In the genomic region with DNA sequence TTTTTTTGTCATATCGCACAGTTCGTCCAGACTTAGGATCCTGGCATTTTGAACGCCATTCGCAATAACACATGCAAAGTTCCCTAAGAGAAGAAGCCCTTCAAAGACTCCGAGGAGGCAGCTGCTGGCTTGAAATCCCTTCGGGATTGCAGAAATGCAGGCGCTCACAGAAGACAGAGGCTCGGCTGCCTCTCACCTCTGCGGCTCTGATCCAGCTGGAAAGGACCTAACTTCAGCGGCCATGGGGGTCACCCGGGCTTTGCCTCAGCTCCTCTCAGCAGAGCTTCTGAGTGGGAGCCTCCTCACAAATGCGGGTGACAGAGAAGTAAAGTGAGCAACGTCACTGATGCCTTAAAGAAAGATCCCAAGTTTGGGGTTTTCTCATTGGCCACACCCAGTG, we compare ENCODE assay signal across 25 mouse cellular contexts.
A peak's percentile ranks its signal among the peaks of the same experiment; 100 is the strongest.
DNase-seq lines count a peak whose midpoint lies in the region; ATAC-seq and TF ChIP-seq lines count a peak whose summit lies in the region.
"Had no signal": no experiment of that assay in that cellular context is flagged by ENCODE, and none has a peak within 500 bp of the region (broad histone marks: within the 10 kb centered on the region; RNA-seq: fewer than 3 reads in every experiment).

No protein-coding gene starts in this region.

- H3K36me3 ChIP-seq in heart, embryonic 10.5 days = no peaks in the 10 kb centered on the region
- H3K36me3 ChIP-seq in heart, adult 2 months (ENCODE audit: control insufficient read depth, insufficient read depth, low read length) = no peaks in the 10 kb centered on the region; the same call in 1 of the 2 replicates
- no peaks in the 10 kb centered on the region for H3K36me3 ChIP-seq in liver, embryonic 14.5 days (replicated peaks; ENCODE audit: control insufficient read depth, insufficient read depth, low read depth)
- H3K36me3 ChIP-seq: forebrain, embryonic 10.5 days; G1E; heart, embryonic 13.5 days had no signal

- peaks cover 27% of the 10 kb centered on the region for H3K4me1 ChIP-seq in heart, embryonic 10.5 days
- peaks cover 4% of the 10 kb centered on the region for H3K4me1 ChIP-seq in heart, adult 2 months (ENCODE audit: control insufficient read depth, insufficient read depth, low read length)
- peaks cover 52 to 54% of the 10 kb centered on the region in 2 experiments for H3K4me1 ChIP-seq in liver, embryonic 14.5 days (replicated peaks; ENCODE audit: control insufficient read depth in 2 of 2, insufficient read depth in 2 of 2, low read length in 1 of 2)
- H3K4me1 ChIP-seq: forebrain, embryonic 13.5 days had no signal

- 67% methylated on average over 13 of the region's 13 CpGs for WGBS in heart, embryonic 10.5 days
- WGBS in heart, adult 2 months = 76% methylated on average over 13 of the region's 13 CpGs
- 71% methylated on average over 13 of the region's 13 CpGs for WGBS in liver, embryonic 14.5 days (ENCODE audit: insufficient replicate concordance)

- H3K4me3 ChIP-seq in heart, embryonic 10.5 days = no peak overlapping the region
- H3K4me3 ChIP-seq in heart, adult 2 months = no peak overlapping the region
- H3K4me3 ChIP-seq in liver, embryonic 14.5 days (ENCODE audit: insufficient read depth in 1 of 2, low read depth in 2 of 2, low read length in 2 of 2) = no peak overlapping the region
- H3K4me3 ChIP-seq: forebrain, embryonic 10.5 days; forebrain, embryonic 13.5 days; heart, embryonic 13.5 days had no signal

- H3K79me2 ChIP-seq in heart, adult 2 months (replicated peaks; ENCODE audit: control insufficient read depth, insufficient read depth, low read length) = no peaks in the 10 kb centered on the region

- H3K9ac ChIP-seq in heart, adult 2 months (ENCODE audit: low read depth, low read length) = no peak overlapping the region
- peak overlapping the region; percentile 41; the same call in 1 of the 2 replicates for H3K9ac ChIP-seq in liver, embryonic 14.5 days (replicated peaks)
- H3K9ac ChIP-seq: forebrain, embryonic 13.5 days; heart, embryonic 13.5 days; hindbrain, embryonic 14.5 days had no signal

- DNase-seq in cerebellum, postnatal 10 days = peak; percentile 59 to 60
- no peak for DNase-seq in cerebellum, adult 11 months
- no peak for DNase-seq in heart, embryonic 10.5 days (ENCODE audit: low spot score)
- no peak for DNase-seq in heart, adult 2 months
- no peak for DNase-seq in liver, embryonic 14.5 days (ENCODE audit: low read depth in 3 of 3, low spot score in 3 of 3)
- no peak for DNase-seq in liver
- no peak for DNase-seq in gastrocnemius, postnatal 25 days
- DNase-seq: adrenal gland, postnatal 10 days; B cell, adult 2 months; cerebellum, adult 2 months; cerebellum, postnatal 36 days; gastrocnemius, postnatal 10 days; heart, adult 11 months; heart, postnatal 14 days; heart, postnatal 4 days had no signal

- intact Hi-C loops in heart, adult 2 months (cut with DNase I) = no loop called here

- no peaks in the 10 kb centered on the region for H3K9me3 ChIP-seq in heart, embryonic 10.5 days
- no peaks in the 10 kb centered on the region for H3K9me3 ChIP-seq in liver, embryonic 14.5 days (ENCODE audit: control insufficient read depth, low read length)
- H3K9me3 ChIP-seq: forebrain, embryonic 10.5 days; forebrain, embryonic 13.5 days; G1E had no signal

- no peak for ATAC-seq in liver, embryonic 14.5 days (ENCODE audit: insufficient read depth)
- ATAC-seq: forebrain, embryonic 13.5 days; forebrain, embryonic 16.5 days; hindbrain, postnatal 0 days; inflammation-experienced regulatory T-cells, adult 6 months; Patski had no signal

- TF ChIP-seq POLR2A in heart, adult 2 months (IDR thresholded peaks at IDR 0.05; ENCODE audit: insufficient read depth, low read depth, low read length) = no peak

- no peak for TF ChIP-seq CTCF in heart, adult 2 months (IDR thresholded peaks at IDR 0.05)
- no peak for TF ChIP-seq CTCF in liver, embryonic 14.5 days (IDR thresholded peaks at IDR 0.05; ENCODE audit: low read depth)

- no peak for TF ChIP-seq EP300 in heart, adult 2 months (IDR thresholded peaks at IDR 0.05; ENCODE audit: insufficient read depth, low read depth, low read length)
- TF ChIP-seq EP300 in liver, embryonic 14.5 days (IDR thresholded peaks at IDR 0.05; ENCODE audit: low read depth) = no peak

- peak overlapping the region; percentile 53; the same call in 1 of the 2 replicates for H3K27ac ChIP-seq in heart, embryonic 10.5 days
- no peak overlapping the region for H3K27ac ChIP-seq in heart, adult 2 months
- H3K27ac ChIP-seq in liver, embryonic 14.5 days = peak overlapping the region; percentile 67
- H3K27ac ChIP-seq: forebrain, embryonic 10.5 days; forebrain, embryonic 13.5 days; heart, embryonic 13.5 days; hindbrain, embryonic 14.5 days; hindbrain, postnatal 0 days had no signal

- H3K4me2 ChIP-seq in liver, embryonic 14.5 days (ENCODE audit: low read depth) = peak overlapping the region; percentile 34
- H3K4me2 ChIP-seq: forebrain, embryonic 13.5 days; heart, embryonic 13.5 days; hindbrain, embryonic 14.5 days had no signal

- no peaks in the 10 kb centered on the region for H3K27me3 ChIP-seq in heart, embryonic 10.5 days (ENCODE audit: insufficient read depth, poor library complexity, severe bottlenecking)
- H3K27me3 ChIP-seq in heart, adult 2 months (ENCODE audit: control insufficient read depth, insufficient read depth, low read length) = no peaks in the 10 kb centered on the region
- H3K27me3 ChIP-seq in liver, embryonic 14.5 days (ENCODE audit: control insufficient read depth, insufficient read depth, low read length) = no peaks in the 10 kb centered on the region; the same call in 1 of the 2 replicates
- H3K27me3 ChIP-seq: CH12.LX; forebrain, embryonic 13.5 days; heart, embryonic 13.5 days; Patski had no signal

Comparison
In these comparisons a context has a peak if more than half of its experiments do, and no peak if none do; other contexts are left out.
1. DNase-seq: peak in cerebellum, postnatal 10 days (2 of 2); none in cerebellum, adult 11 months (single experiment), heart, embryonic 10.5 days (single experiment), heart, adult 2 months (0 of 2), liver, embryonic 14.5 days (0 of 3), liver (single experiment) and gastrocnemius, postnatal 25 days (single experiment).